10 mouse cellular contexts compared by ENCODE assay signal in the genomic region with DNA sequence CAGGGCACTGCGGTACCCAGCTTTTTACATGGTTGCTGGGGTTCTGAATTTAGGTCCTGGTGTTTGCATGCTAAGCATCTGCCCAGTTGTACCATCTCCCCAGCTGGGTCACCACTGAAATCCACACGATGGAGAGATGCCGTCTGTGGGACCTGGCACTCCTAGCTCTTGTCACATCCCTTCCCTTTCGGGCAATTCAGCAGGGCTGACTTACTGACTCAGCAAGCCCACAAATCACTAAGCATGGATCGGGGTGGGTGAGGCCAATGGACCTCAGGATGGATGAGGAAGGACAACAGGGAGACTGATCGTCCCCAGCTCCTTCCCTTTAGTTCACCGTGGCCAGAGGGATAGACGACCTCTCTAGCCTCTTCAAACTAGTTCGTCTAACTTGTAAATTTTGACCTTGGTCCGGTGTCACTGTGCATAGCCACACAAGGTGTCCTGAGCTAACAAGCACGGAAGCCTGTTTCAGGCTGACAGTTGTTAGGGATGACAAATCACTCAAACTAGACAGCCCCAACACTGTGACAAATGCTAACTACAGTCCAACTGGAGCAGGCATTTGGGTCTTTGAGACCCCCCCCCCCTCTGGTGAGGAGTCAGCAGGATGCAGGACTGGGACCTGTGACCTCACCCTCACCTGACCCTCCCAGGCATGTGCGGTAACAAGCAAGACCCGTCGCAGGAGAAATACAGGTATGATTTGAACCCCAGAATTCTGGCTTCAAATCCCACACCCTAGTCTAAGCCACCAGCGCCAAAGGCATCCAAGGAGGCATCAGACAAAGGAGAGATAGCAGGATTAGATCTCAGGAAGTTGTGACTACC. TPM values are rescaled to one million over a fixed set of nuclear protein-coding genes. Genes with fewer than 3 reads are reported as not detected.
DNase-seq lines count a peak whose midpoint lies in the region; ATAC-seq lines count a peak whose summit lies in the region.
"Had no signal": no experiment of that assay in that cellular context is flagged by ENCODE, and none has a peak within 500 bp of the region (broad histone marks: within the 10 kb centered on the region; RNA-seq: fewer than 3 reads in every experiment).

No protein-coding gene starts in this region.

- no peak overlapping the region for H3K27ac ChIP-seq in heart, embryonic 15.5 days
- no peak overlapping the region for H3K27ac ChIP-seq in midbrain, embryonic 11.5 days (ENCODE audit: low read depth, low read length)
- H3K27ac ChIP-seq in midbrain, embryonic 16.5 days (ENCODE audit: low read length) = no peak overlapping the region
- H3K27ac ChIP-seq in intestine, embryonic 16.5 days (ENCODE audit: low read length) = no peak overlapping the region
- no peak overlapping the region for H3K27ac ChIP-seq in neural tube, embryonic 13.5 days (replicated peaks)
- H3K27ac ChIP-seq: midbrain, embryonic 12.5 days had no signal

- intact Hi-C loops in heart, postnatal 25 days (cut with DNase I) = loop anchor here (5.0 kb wide), 1 partner anchor 73 kb away; no protein-coding TSS in a partner anchor

- no peaks in the 10 kb centered on the region for H3K36me3 ChIP-seq in heart, embryonic 15.5 days
- H3K36me3 ChIP-seq in midbrain, embryonic 11.5 days (ENCODE audit: control insufficient read depth, insufficient read depth, low read length) = no peaks in the 10 kb centered on the region
- H3K36me3 ChIP-seq in midbrain, embryonic 16.5 days (ENCODE audit: control insufficient read depth, insufficient read depth, low read length) = no peaks in the 10 kb centered on the region
- no peaks in the 10 kb centered on the region for H3K36me3 ChIP-seq in intestine, embryonic 16.5 days (ENCODE audit: control insufficient read depth, insufficient read depth, low read length)
- H3K36me3 ChIP-seq in neural tube, embryonic 13.5 days = no peaks in the 10 kb centered on the region
- H3K36me3 ChIP-seq: limb, embryonic 10.5 days; midbrain, embryonic 12.5 days had no signal

- no peaks in the 10 kb centered on the region for H3K9me3 ChIP-seq in heart, embryonic 15.5 days (replicated peaks)
- no peaks in the 10 kb centered on the region for H3K9me3 ChIP-seq in midbrain, embryonic 11.5 days (ENCODE audit: control insufficient read depth, low read length)
- no peaks in the 10 kb centered on the region for H3K9me3 ChIP-seq in midbrain, embryonic 16.5 days (replicated peaks; ENCODE audit: control insufficient read depth, low read length, poor library complexity, severe bottlenecking)
- H3K9me3 ChIP-seq in intestine, embryonic 16.5 days (ENCODE audit: control insufficient read depth, low read length) = no peaks in the 10 kb centered on the region
- H3K9me3 ChIP-seq in neural tube, embryonic 13.5 days = no peaks in the 10 kb centered on the region
- H3K9me3 ChIP-seq: limb, embryonic 10.5 days; midbrain, embryonic 12.5 days had no signal

- no peak overlapping the region for H3K9ac ChIP-seq in heart, embryonic 15.5 days
- no peak overlapping the region for H3K9ac ChIP-seq in midbrain, embryonic 11.5 days (ENCODE audit: low read length)
- no peak overlapping the region for H3K9ac ChIP-seq in midbrain, embryonic 16.5 days (ENCODE audit: low read depth, low read length)
- peak overlapping the region; percentile 63 for H3K9ac ChIP-seq in intestine, embryonic 16.5 days (ENCODE audit: low read depth, low read length)
- no peak overlapping the region for H3K9ac ChIP-seq in neural tube, embryonic 13.5 days

- no peak for DNase-seq in heart, postnatal 25 days (ENCODE audit: low spot score)
- DNase-seq in midbrain, embryonic 11.5 days (ENCODE audit: low spot score, missing footprints) = peak; percentile 77
- no peak for DNase-seq in layer of hippocampus, adult 11-12 months (ENCODE audit: low spot score)

- H3K4me3 ChIP-seq in heart, embryonic 15.5 days = no peak overlapping the region
- no peak overlapping the region for H3K4me3 ChIP-seq in midbrain, embryonic 11.5 days (ENCODE audit: low read depth, low read length)
- no peak overlapping the region for H3K4me3 ChIP-seq in midbrain, embryonic 16.5 days (ENCODE audit: low read depth, low read length)
- peak overlapping the region; percentile 40 for H3K4me3 ChIP-seq in intestine, embryonic 16.5 days (ENCODE audit: low read length)
- no peak overlapping the region for H3K4me3 ChIP-seq in neural tube, embryonic 13.5 days
- H3K4me3 ChIP-seq: midbrain, embryonic 12.5 days had no signal

- WGBS in heart, embryonic 15.5 days = 79% methylated on average over 15 of the region's 15 CpGs
- 86% methylated on average over 15 of the region's 15 CpGs for WGBS in midbrain, embryonic 11.5 days
- 87% methylated on average over 15 of the region's 15 CpGs for WGBS in midbrain, embryonic 16.5 days
- 80% methylated on average over 15 of the region's 15 CpGs for WGBS in intestine, embryonic 16.5 days
- 82% methylated on average over 15 of the region's 15 CpGs for WGBS in neural tube, embryonic 13.5 days

- H3K4me1 ChIP-seq in heart, embryonic 15.5 days (replicated peaks) = peaks cover 13% of the 10 kb centered on the region
- no peaks in the 10 kb centered on the region for H3K4me1 ChIP-seq in midbrain, embryonic 11.5 days (ENCODE audit: control insufficient read depth, insufficient read depth, low read length)
- peaks cover 3% of the 10 kb centered on the region; the same call in 1 of the 2 replicates for H3K4me1 ChIP-seq in midbrain, embryonic 16.5 days (ENCODE audit: control insufficient read depth, insufficient read depth, low read length)
- no peaks in the 10 kb centered on the region for H3K4me1 ChIP-seq in intestine, embryonic 16.5 days (ENCODE audit: control insufficient read depth, insufficient read depth, low read length)
- H3K4me1 ChIP-seq in neural tube, embryonic 13.5 days (replicated peaks) = peaks cover 15% of the 10 kb centered on the region

- no peak for ATAC-seq in heart, embryonic 15.5 days (replicated peaks; ENCODE audit: insufficient number of reproducible peaks, insufficient read depth, low FRiP score, low read depth)
- ATAC-seq in midbrain, embryonic 11.5 days (ENCODE audit: low FRiP score) = no peak
- no peak for ATAC-seq in midbrain, embryonic 16.5 days
- ATAC-seq in intestine, embryonic 16.5 days = peak; percentile 4; the same call in 1 of the 2 replicates
- ATAC-seq in neural tube, embryonic 13.5 days (ENCODE audit: low read depth) = no peak

- no peaks in the 10 kb centered on the region for H3K27me3 ChIP-seq in heart, embryonic 15.5 days
- no peaks in the 10 kb centered on the region for H3K27me3 ChIP-seq in midbrain, embryonic 11.5 days (ENCODE audit: control insufficient read depth, insufficient read depth, low read length)
- H3K27me3 ChIP-seq in midbrain, embryonic 16.5 days (ENCODE audit: control insufficient read depth, insufficient read depth, low read depth, low read length) = no peaks in the 10 kb centered on the region
- no peaks in the 10 kb centered on the region; the same call in 1 of the 2 replicates for H3K27me3 ChIP-seq in intestine, embryonic 16.5 days (replicated peaks; ENCODE audit: control insufficient read depth, insufficient read depth, low read length)
- no peaks in the 10 kb centered on the region for H3K27me3 ChIP-seq in neural tube, embryonic 13.5 days
- H3K27me3 ChIP-seq: midbrain, embryonic 12.5 days had no signal

- peak overlapping the region; percentile 60; the same call in 1 of the 2 replicates for H3K4me2 ChIP-seq in heart, embryonic 15.5 days
- H3K4me2 ChIP-seq in midbrain, embryonic 11.5 days = no peak overlapping the region
- H3K4me2 ChIP-seq in midbrain, embryonic 16.5 days (ENCODE audit: low read length) = no peak overlapping the region
- peak overlapping the region; percentile 18; the same call in 1 of the 2 replicates for H3K4me2 ChIP-seq in intestine, embryonic 16.5 days (ENCODE audit: low read depth, low read length)
- H3K4me2 ChIP-seq in neural tube, embryonic 13.5 days = peak overlapping the region; percentile 52

RNA-seq across cellular contexts. Expression of gene Gm20425, which starts 0.9 kb away (rescaled TPM):
- polyA plus RNA-seq in heart, embryonic 15.5 days (2015; fragmentation: Nextera tagmentation; extraction: Ambion mirVana) = 0.63 and 5.1 TPM in 2 replicates
- total RNA-seq in heart, postnatal 25 days (2021) = 1 to 10 TPM; 6.7 to 8.0 TPM
- polyA plus RNA-seq in midbrain, embryonic 11.5 days (2014; fragmentation: Nextera tagmentation; extraction: Ambion mirVana) = 1.5 and 4.6 TPM in 2 replicates
- polyA plus RNA-seq in midbrain, embryonic 16.5 days (2015; fragmentation: Nextera tagmentation; extraction: Ambion mirVana) = 2.2 and 2.3 TPM in 2 replicates
- not detected in 2 replicates for polyA plus RNA-seq in intestine, embryonic 16.5 days (2015; fragmentation: Nextera tagmentation; extraction: Ambion mirVana)
- 3.0 and 3.5 TPM in 2 replicates for polyA plus RNA-seq in neural tube, embryonic 13.5 days (2015; fragmentation: Nextera tagmentation; extraction: Ambion mirVana)
- total RNA-seq: CH12.LX had no signal
- polyA plus RNA-seq: limb, embryonic 10.5 days had no signal

RNA-seq across cellular contexts. Expression of gene Trf, which starts 1.0 kb away (rescaled TPM):
- polyA plus RNA-seq in heart, embryonic 15.5 days (2015; fragmentation: Nextera tagmentation; extraction: Ambion mirVana) = 36.7 and 125 TPM in 2 replicates
- 10 to 100 TPM; 39.7 to 47.5 TPM for total RNA-seq in heart, postnatal 25 days (2021)
- 18.0 and 18.7 TPM in 2 replicates for polyA plus RNA-seq in midbrain, embryonic 11.5 days (2014; fragmentation: Nextera tagmentation; extraction: Ambion mirVana)
- polyA plus RNA-seq in midbrain, embryonic 16.5 days (2015; fragmentation: Nextera tagmentation; extraction: Ambion mirVana) = 23.5 and 26.7 TPM in 2 replicates
- 249 and 380 TPM in 2 replicates for polyA plus RNA-seq in intestine, embryonic 16.5 days (2015; fragmentation: Nextera tagmentation; extraction: Ambion mirVana)
- 27.1 and 41.0 TPM in 2 replicates for polyA plus RNA-seq in neural tube, embryonic 13.5 days (2015; fragmentation: Nextera tagmentation; extraction: Ambion mirVana)
- total RNA-seq: CH12.LX had no signal

RNA-seq across cellular contexts. Expression of gene Srprb, which starts 27.3 kb away (rescaled TPM):
- polyA plus RNA-seq in heart, embryonic 15.5 days (2015; fragmentation: Nextera tagmentation; extraction: Ambion mirVana) = 34.4 and 46.1 TPM in 2 replicates
- total RNA-seq in heart, postnatal 25 days (2021) = 10 to 100 TPM; 18.0 to 19.4 TPM
- polyA plus RNA-seq in midbrain, embryonic 11.5 days (2014; fragmentation: Nextera tagmentation; extraction: Ambion mirVana) = 61.5 and 62.6 TPM in 2 replicates
- polyA plus RNA-seq in midbrain, embryonic 16.5 days (2015; fragmentation: Nextera tagmentation; extraction: Ambion mirVana) = 56.0 and 60.7 TPM in 2 replicates
- 51.0 and 51.7 TPM in 2 replicates for polyA plus RNA-seq in intestine, embryonic 16.5 days (2015; fragmentation: Nextera tagmentation; extraction: Ambion mirVana)
- 51.5 and 56.3 TPM in 2 replicates for polyA plus RNA-seq in neural tube, embryonic 13.5 days (2015; fragmentation: Nextera tagmentation; extraction: Ambion mirVana)

Comparison
In these comparisons a context has a peak if more than half of its experiments do, and no peak if none do; other contexts are left out.
1. H3K4me2 ChIP-seq: peak in heart, embryonic 15.5 days (single experiment), intestine, embryonic 16.5 days (single experiment) and neural tube, embryonic 13.5 days (single experiment); none in midbrain, embryonic 11.5 days (single experiment) and midbrain, embryonic 16.5 days (single experiment).